Mouse (Mus musculus) neural tube, embryonic 15.5 days (tissue): ENCODE measurements at regions not wholly inside any gene's neighbourhood (a gene's known extent, or its start where the extent isn't known, plus 50 kb on each side); places are given as distances from the start of the nearest gene placed in this dataset.

Source experiments
- ATAC-seq: fragments of 200-750 bp; cut with Nextera tagmentation; 2 replicates; pipeline ENCODE4 v1.8.0; 2017; ENCODE audit warnings: mild to moderate bottlenecking, moderate TSS enrichment, moderate library complexity; ENCODE audit not compliant: low FRiP score
- H3K27ac ChIP-seq: fragments of 300-500 bp; sonication (generic); replicated peaks from 2 replicates; pipeline ENCODE4 v1.5.1; 2015; ENCODE audit warnings: mild to moderate bottlenecking, inconsistent platforms
- H3K27me3 ChIP-seq: fragments of 300-500 bp; sonication (generic); replicated peaks from 2 replicates; pipeline ENCODE4 v1.6.1; 2015; ENCODE audit warnings: inconsistent platforms
- H3K36me3 ChIP-seq: fragments of 300-500 bp; sonication (generic); 2 replicates; pipeline ENCODE4 v1.6.1; 2015; ENCODE audit warnings: inconsistent platforms
- H3K4me1 ChIP-seq: fragments of 300-500 bp; sonication (generic); 2 replicates; pipeline ENCODE4 v1.6.1; 2015; ENCODE audit warnings: inconsistent platforms
- H3K4me2 ChIP-seq: fragments of 300-500 bp; sonication (generic); 2 replicates; pipeline ENCODE4 v1.6.1; 2015; ENCODE audit warnings: inconsistent platforms, mild to moderate bottlenecking, moderate library complexity
- H3K4me3 ChIP-seq: fragments of 300-500 bp; sonication (generic); replicated peaks from 2 replicates; pipeline ENCODE4 v1.5.1; 2015; ENCODE audit warnings: mild to moderate bottlenecking, inconsistent platforms
- H3K9ac ChIP-seq: fragments of 300-500 bp; sonication (generic); replicated peaks from 2 replicates; pipeline ENCODE4 v1.6.1; 2015; ENCODE audit warnings: mild to moderate bottlenecking, inconsistent platforms
- H3K9me3 ChIP-seq: fragments of 300-500 bp; sonication (generic); replicated peaks from 2 replicates; pipeline ENCODE4 v1.6.1; 2016; ENCODE audit warnings: inconsistent platforms
- WGBS: fragments of 180-500 bp; shearing (Covaris S2); methylation state at CpG from one replicate; pipeline ENCODE4 v1.1.7; 2015; ENCODE audit warnings: mixed read lengths; 5-methylcytosine and 5-hydroxymethylcytosine counted together

DNA sequence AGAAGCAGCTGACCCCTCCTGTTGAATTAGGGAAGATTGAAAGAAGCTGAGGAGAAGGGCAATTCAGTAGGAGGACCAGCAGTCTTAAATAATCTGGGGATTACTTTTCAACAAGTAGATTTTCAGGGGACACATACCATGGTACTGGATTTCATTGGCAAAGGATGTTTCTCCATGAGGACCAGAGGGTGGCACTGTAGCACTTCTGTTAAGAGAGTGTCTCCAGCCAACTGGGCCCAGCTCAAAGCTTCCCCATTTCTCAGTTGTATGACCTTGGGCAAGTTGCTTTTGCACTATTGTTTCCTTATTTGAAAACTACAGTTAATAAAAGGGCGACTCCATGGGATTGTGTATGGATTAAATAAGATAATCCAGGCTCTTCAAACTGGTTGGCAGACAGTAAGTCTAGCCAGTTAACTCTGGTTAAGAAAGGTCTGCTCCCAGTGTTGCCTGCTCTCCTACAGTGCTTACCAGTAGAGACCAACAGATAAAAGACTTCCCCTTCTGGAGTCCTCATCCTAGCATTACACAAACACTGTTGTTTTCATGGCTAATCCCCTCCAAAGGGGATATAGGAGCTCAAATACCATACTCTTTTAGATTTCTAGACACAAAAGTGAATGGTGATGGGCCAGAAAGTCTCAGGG lies 259.9 kb downstream of the Stim2 start:
- no peak overlapping the region for H3K9ac ChIP-seq
- H3K27me3 ChIP-seq = no peaks in the 10 kb centered on the region
- H3K4me1 ChIP-seq = no peaks in the 10 kb centered on the region
- peak; percentile 86; the same call in 1 of the 2 replicates for ATAC-seq
- no peak overlapping the region for H3K27ac ChIP-seq
- WGBS = 32% methylated on average over 1 of the region's 1 CpGs
- H3K9me3 ChIP-seq = no peaks in the 10 kb centered on the region
- no peaks in the 10 kb centered on the region for H3K36me3 ChIP-seq
- H3K4me3 ChIP-seq = no peak overlapping the region
- H3K4me2 ChIP-seq = no peak overlapping the region

GRCm38 (mm10) chr5:54264867-54265434 lies 266.7 kb downstream of the Stim2 start:
- Histone ChIP-seq H3K27ac (no peak overlapping the region), H3K4me3 (no peak overlapping the region), H3K27me3 (no peaks in the 10 kb centered on the region), H3K36me3 (no peaks in the 10 kb centered on the region), H3K9ac (no peak overlapping the region), H3K9me3 (no peaks in the 10 kb centered on the region), H3K4me2 (0 out of 2 replicates have a peak overlapping the region, but pooled peaks have one; percentile 11), H3K4me1 (peaks cover 8% of the 10 kb centered on the region; the same call in 1 of the 2 replicates)
- 18% methylated on average over 9 of the region's 9 CpGs for WGBS
- no peak for ATAC-seq

DNA sequence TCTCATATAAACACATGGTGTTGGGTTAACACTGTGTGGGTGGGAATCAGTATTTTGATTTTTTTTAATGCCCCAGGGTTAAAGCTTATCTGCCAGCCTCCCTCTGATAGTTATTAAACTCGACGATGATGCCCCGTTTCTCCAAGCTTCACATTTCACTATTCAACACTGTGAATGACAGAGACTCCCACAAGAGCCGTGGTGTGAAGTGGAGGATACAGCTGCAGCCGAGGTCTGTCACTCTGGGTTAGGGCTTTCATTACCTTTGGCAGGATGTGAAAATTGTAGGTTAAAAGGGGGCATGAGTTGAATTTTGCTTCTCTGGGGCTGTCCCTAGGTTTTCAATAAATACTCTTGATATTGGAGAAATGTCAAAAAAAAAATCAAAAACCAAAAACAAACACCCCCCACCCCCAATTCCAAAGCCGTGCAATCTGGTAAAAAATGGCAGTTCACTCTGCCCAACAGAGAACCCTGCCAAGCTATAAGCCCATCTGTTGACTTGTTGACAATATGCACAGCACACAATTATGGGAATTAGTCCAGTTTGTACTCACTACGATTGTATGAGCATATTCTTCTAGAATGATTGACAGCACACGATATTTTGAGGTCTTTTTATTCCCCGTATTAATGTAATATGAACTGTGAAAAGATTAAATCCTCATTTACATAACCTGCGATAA lies 269.7 kb downstream of the Stim2 start:
- no peak for ATAC-seq

DNA sequence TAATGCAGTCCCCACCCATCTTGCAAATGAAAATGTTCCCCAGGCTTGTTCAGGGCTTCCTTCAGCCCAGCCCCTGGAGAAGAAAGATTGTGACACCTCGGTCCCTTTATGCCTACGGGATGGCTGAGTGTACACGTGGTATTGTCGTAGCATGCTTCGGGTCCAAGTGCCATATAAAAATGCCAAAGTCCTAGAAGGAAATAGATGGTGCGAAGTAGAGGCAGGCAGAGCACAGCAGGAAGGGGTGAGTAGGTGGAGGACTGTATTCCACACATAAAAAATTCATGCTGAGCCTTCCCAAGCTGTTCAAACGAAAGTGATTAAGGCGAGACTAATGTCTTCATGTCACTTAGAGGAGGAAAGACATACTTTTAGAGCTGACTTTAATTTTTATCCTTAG lies 281.1 kb downstream of the Stim2 start:
- H3K4me2 ChIP-seq = peak overlapping the region; percentile 11
- no peak overlapping the region for H3K4me3 ChIP-seq
- peaks cover 5% of the 10 kb centered on the region; the same call in 1 of the 2 replicates for H3K4me1 ChIP-seq
- ATAC-seq = no peak
- 34% methylated on average over 8 of the region's 8 CpGs for WGBS
- H3K36me3 ChIP-seq = no peaks in the 10 kb centered on the region
- H3K9ac ChIP-seq = no peak overlapping the region
- H3K27ac ChIP-seq = no peak overlapping the region
- no peaks in the 10 kb centered on the region for H3K27me3 ChIP-seq
- no peaks in the 10 kb centered on the region for H3K9me3 ChIP-seq

More for the DNA sequence above, 269.7 kb downstream of the Stim2 start:
- Histone ChIP-seq H3K4me3 (no peak overlapping the region), H3K9ac (no peak overlapping the region), H3K27me3 (no peaks in the 10 kb centered on the region), H3K36me3 (no peaks in the 10 kb centered on the region), H3K4me1 (peaks cover 8% of the 10 kb centered on the region; the same call in 1 of the 2 replicates), H3K4me2 (no peak overlapping the region), H3K27ac (no peak overlapping the region), H3K9me3 (no peaks in the 10 kb centered on the region)
- WGBS = 73% methylated on average over 10 of the region's 10 CpGs

DNA sequence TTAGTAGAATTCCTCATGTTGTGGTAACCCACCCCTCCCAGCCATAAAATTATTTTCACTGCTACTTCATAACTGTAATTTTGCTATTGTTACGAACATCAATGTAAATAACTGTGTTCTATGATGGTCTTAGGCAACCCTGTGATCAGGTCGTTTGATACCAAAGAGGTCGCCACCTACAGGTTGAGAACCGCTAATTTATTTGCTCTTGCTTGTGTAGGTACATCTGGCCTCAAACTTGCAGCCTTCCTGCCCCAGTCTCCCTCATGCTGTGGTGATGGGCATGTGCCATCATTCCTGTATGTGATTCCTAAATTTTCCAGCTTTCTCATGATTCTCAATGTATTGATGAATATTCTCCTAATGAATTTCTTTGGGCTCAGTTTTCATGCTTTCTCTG lies 282.4 kb downstream of the Stim2 start:
- Histone ChIP-seq H3K4me1 (peaks cover 5% of the 10 kb centered on the region; the same call in 1 of the 2 replicates), H3K27me3 (no peaks in the 10 kb centered on the region), H3K4me2 (no peak overlapping the region), H3K36me3 (no peaks in the 10 kb centered on the region), H3K4me3 (no peak overlapping the region), H3K27ac (no peak overlapping the region), H3K9ac (no peak overlapping the region), H3K9me3 (no peaks in the 10 kb centered on the region)
- no peak for ATAC-seq
- WGBS = 43% methylated on average over 4 of the region's 4 CpGs

GRCm38 (mm10) chr5:54281121-54281520 lies 282.8 kb downstream of the Stim2 start:
- H3K27ac ChIP-seq = no peak overlapping the region
- 29% methylated on average over 4 of the region's 4 CpGs for WGBS
- no peak overlapping the region for H3K4me3 ChIP-seq
- H3K9ac ChIP-seq = no peak overlapping the region
- H3K9me3 ChIP-seq = no peaks in the 10 kb centered on the region
- no peak for ATAC-seq
- H3K4me1 ChIP-seq = peaks cover 5% of the 10 kb centered on the region; the same call in 1 of the 2 replicates
- H3K36me3 ChIP-seq = no peaks in the 10 kb centered on the region
- H3K27me3 ChIP-seq = no peaks in the 10 kb centered on the region
- no peak overlapping the region for H3K4me2 ChIP-seq

DNA sequence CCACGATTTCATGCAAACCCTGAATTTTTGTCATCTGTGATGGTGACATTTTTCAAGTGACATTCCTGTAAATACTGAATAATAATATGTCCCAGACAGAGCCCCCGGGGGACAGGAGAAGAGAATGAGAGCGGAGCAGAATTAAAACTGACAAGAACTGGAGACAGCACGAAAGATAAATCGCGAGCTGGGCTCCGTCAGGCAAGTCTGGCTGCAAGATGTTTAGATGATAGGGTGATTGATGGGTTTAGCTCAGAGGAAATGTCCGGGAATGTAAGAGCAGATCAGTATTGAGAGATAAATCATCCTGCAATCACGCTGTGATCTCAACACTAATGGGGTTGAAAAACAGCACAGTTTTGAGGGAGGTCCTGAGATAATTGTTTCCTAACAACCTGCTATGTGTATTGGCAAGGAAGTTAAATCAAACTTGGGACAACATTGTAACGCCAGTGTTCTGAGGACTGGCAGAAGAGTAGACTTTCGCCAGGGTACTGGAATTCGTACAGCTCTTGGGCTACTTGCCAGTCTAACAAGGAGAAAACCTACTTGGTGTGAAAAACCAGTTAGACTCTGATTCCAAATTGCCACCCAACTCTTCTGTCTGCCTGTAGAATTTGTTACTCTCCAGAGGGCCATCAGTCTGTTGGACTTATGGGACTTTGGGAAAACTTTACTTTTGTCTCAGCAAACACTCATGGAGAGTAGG lies 292.2 kb downstream of the Stim2 start:
- Histone ChIP-seq H3K27ac (no peak overlapping the region), H3K9me3 (no peaks in the 10 kb centered on the region), H3K9ac (no peak overlapping the region), H3K4me1 (0 out of 2 replicates have a peak, but pooled peaks cover 4% of the 10 kb centered on the region), H3K27me3 (no peaks in the 10 kb centered on the region), H3K4me2 (no peak overlapping the region), H3K36me3 (no peaks in the 10 kb centered on the region), H3K4me3 (no peak overlapping the region)
- WGBS = 43% methylated on average over 12 of the region's 12 CpGs
- no peak; the same call in 1 of the 2 replicates for ATAC-seq

GRCm38 (mm10) chr5:54291940-54292339 lies 293.6 kb downstream of the Stim2 start:
- Histone ChIP-seq H3K4me3 (no peak overlapping the region), H3K36me3 (no peaks in the 10 kb centered on the region), H3K27me3 (no peaks in the 10 kb centered on the region), H3K9ac (no peak overlapping the region), H3K4me1 (0 out of 2 replicates have a peak, but pooled peaks cover 4% of the 10 kb centered on the region), H3K4me2 (no peak overlapping the region), H3K27ac (no peak overlapping the region), H3K9me3 (no peaks in the 10 kb centered on the region)
- no peak for ATAC-seq
- WGBS = 45% methylated on average over 5 of the region's 5 CpGs

DNA sequence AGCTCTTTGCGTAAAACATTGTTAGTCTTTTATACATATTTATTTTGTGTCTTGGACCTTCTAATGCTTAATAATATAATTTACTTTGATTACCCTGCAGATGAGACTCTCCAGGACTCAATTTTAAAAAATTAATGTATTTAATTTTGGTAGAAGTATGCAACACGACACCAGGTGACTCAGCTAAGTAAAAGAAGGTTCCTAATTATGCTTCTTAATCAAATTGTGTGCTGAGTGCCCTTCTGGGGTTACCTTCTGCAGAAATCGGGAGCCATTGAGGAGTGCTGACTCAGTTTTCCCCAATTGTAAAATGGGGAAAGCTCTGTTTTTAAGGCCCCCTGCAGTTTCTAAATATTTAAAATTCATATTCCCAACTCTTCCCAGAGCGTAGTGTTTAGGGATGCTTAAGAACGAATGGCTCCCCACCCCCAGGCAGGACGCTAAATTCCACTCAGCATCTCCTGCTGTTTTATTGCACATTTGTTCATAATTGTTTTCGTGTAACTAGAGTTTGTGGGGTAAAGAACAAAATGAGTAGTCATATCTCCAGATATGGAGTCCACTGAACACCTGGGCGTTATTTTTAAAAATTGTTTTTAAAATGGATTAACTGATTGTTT lies 315.5 kb downstream of the Stim2 start:
- Histone ChIP-seq H3K9ac (no peak overlapping the region), H3K4me2 (no peak overlapping the region), H3K36me3 (no peaks in the 10 kb centered on the region), H3K27ac (no peak overlapping the region), H3K27me3 (no peaks in the 10 kb centered on the region), H3K4me1 (no peaks in the 10 kb centered on the region), H3K9me3 (no peaks in the 10 kb centered on the region), H3K4me3 (no peak overlapping the region)
- 43% methylated on average over 8 of the region's 8 CpGs for WGBS
- ATAC-seq = peak; percentile 66

DNA sequence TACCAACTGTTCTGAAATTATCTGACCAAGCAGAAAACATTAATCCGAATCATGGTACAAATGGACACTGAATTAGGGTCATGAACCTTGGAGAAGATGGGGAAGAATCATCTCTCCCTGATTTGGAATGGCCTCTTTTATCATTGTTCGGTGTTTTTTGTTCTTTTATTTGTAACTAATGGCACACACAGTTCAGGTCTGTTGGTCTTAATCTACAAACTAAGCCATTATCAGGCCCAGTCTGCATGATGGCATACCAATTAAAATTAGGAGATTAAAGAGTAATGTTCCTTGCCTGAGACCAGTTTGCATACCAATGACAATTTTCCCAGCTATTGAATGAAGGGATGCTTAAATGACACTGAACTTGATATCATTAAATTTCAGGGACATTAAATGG lies 332.1 kb downstream of the Stim2 start:
- Histone ChIP-seq H3K9me3 (no peaks in the 10 kb centered on the region), H3K9ac (no peak overlapping the region), H3K27me3 (no peaks in the 10 kb centered on the region), H3K4me1 (no peaks in the 10 kb centered on the region), H3K27ac (no peak overlapping the region), H3K4me3 (no peak overlapping the region), H3K36me3 (no peaks in the 10 kb centered on the region), H3K4me2 (no peak overlapping the region)
- WGBS = 61% methylated on average over 2 of the region's 2 CpGs
- no peak for ATAC-seq

DNA sequence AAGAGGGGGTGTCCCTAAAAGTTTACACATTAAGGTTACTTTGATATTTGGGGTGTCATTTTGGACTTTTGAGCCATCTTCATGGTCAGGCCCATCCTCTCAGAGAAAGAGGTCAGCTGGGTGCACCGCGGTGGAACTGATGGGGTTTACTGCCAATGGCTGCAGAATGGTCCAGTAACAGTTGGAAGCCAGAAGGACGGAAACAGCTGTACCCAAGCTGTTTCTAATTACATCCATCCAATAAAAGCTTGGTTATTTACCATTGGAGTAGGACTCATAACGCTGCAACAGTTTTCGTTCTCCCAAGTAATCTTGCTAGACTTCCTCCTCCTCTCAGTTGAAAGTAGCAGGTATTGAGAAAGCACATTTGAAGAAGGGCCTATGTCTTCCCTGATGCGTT lies 344.7 kb downstream of the Stim2 start:
- ATAC-seq = no peak
- no peak overlapping the region for H3K4me2 ChIP-seq
- no peaks in the 10 kb centered on the region for H3K4me1 ChIP-seq
- no peaks in the 10 kb centered on the region for H3K9me3 ChIP-seq
- no peaks in the 10 kb centered on the region for H3K36me3 ChIP-seq
- H3K27me3 ChIP-seq = no peaks in the 10 kb centered on the region
- H3K27ac ChIP-seq = no peak overlapping the region
- no peak overlapping the region for H3K4me3 ChIP-seq
- 59% methylated on average over 6 of the region's 6 CpGs for WGBS
- H3K9ac ChIP-seq = no peak overlapping the region
